Mouse (Mus musculus): ENCODE data around the gene Pex6.
"Not testable (repeated sequence)": the region's sequence is repeated elsewhere in the genome, so short reads cannot be mapped to it uniquely, and the experiment has no call there.

Gene Pex6

GRCm38 (mm10) chr17:46741305-46741704 lies 30.0 kb downstream of the Pex6 start:
- no peak for DNase-seq

- DNase-seq: no peak
Measured at GRCm38 (mm10) chr17:46742986-46743385, 31.7 kb downstream of the Pex6 start.

- no peak for DNase-seq
Measured at GRCm38 (mm10) chr17:46745506-46745905, 34.2 kb downstream of the Pex6 start.

- DNase-seq: no peak
Measured at GRCm38 (mm10) chr17:46747234-46747633, 36.0 kb downstream of the Pex6 start.

GRCm38 (mm10) chr17:46747806-46748205 lies 36.5 kb downstream of the Pex6 start:
- no peak for DNase-seq

GRCm38 (mm10) chr17:46749282-46749681 lies 38.0 kb downstream of the Pex6 start:
- DNase-seq: no peak

GRCm38 (mm10) chr17:46750580-46750979 lies 39.3 kb downstream of the Pex6 start:
- no peak for DNase-seq

GRCm38 (mm10) chr17:46751056-46751793 lies 40.0 kb downstream of the Pex6 start:
- DNase-seq: peak; percentile 79

GRCm38 (mm10) chr17:46751794-46752556 lies 40.7 kb downstream of the Pex6 start, which contains the start of gene Cnpy3:
TSS of gene Cnpy3 (minus strand) at chr17:46752214.
- DNase-seq: peak; percentile 98

- no peak for DNase-seq
Measured at GRCm38 (mm10) chr17:46758753-46759152, 47.5 kb downstream of the Pex6 start.

GRCm38 (mm10) chr17:46763544-46763943 lies 52.3 kb downstream of the Pex6 start, which contains the start of gene Ptcra:
TSS of gene Ptcra (minus strand) at chr17:46763712.
- no peak for DNase-seq

- DNase-seq: not testable (repeated sequence)
Measured at GRCm38 (mm10) chr17:46764916-46765315, 53.7 kb downstream of the Pex6 start.

- no peak for DNase-seq
Measured at GRCm38 (mm10) chr17:46767868-46768267, 56.6 kb downstream of the Pex6 start.

- no peak for DNase-seq
Measured at GRCm38 (mm10) chr17:46770546-46770945, 59.3 kb downstream of the Pex6 start.

GRCm38 (mm10) chr17:46771025-46771424 lies 59.8 kb downstream of the Pex6 start:
- no peak for DNase-seq

- no peak for DNase-seq
Measured at GRCm38 (mm10) chr17:46771616-46772015, 60.4 kb downstream of the Pex6 start.

GRCm38 (mm10) chr17:46772038-46772403 lies 60.8 kb downstream of the Pex6 start:
- no peak for DNase-seq

- peak; percentile 85 for DNase-seq
Measured at GRCm38 (mm10) chr17:46772404-46773277, 61.4 kb downstream of the Pex6 start, which contains the start of gene 2310039H08Rik. TSS of gene 2310039H08Rik (plus strand) at chr17:46772635.

GRCm38 (mm10) chr17:46773278-46774130 lies 62.2 kb downstream of the Pex6 start:
- DNase-seq: no peak

- no peak for DNase-seq
Measured at GRCm38 (mm10) chr17:46774131-46774472, 62.8 kb downstream of the Pex6 start.

GRCm38 (mm10) chr17:46775070-46775469 lies 63.8 kb downstream of the Pex6 start:
- no peak for DNase-seq

Data from cerebellum, adult 9-10 months (tissue).